Comparison of ENCODE assay signal across 9 mouse cellular contexts in genomic region chr15:95932358-95932757, GRCm38 (mm10).
A peak's percentile ranks its signal among the peaks of the same experiment; 100 is the strongest.
DNase-seq lines count a peak whose midpoint lies in the region; TF ChIP-seq lines count a peak whose summit lies in the region.
"Had no signal": no experiment of that assay in that cellular context is flagged by ENCODE, and none has a peak within 500 bp of the region (broad histone marks: within the 10 kb centered on the region; RNA-seq: fewer than 3 reads in every experiment).

No protein-coding gene starts in this region.

- H3K27ac ChIP-seq in layer of hippocampus, adult 2 months, result peak overlapping the region; percentile 81
- H3K27ac ChIP-seq: limb, embryonic 12.5 days had no signal

- peak; percentile 19 for DNase-seq in cerebellum, adult 11-12 months
- DNase-seq in cerebellum, adult 8-10 months, result no peak
- DNase-seq in ovary, postnatal 36 days (ENCODE audit: low spot score), result peak; percentile 52
- DNase-seq in ovary, postnatal 10 days (ENCODE audit: low spot score), result no peak
- peak; percentile 65 to 66 for DNase-seq in layer of hippocampus, adult 2 months (ENCODE audit: low spot score in 2 of 2)
- DNase-seq in lung, postnatal 36 days, result peak; percentile 63
- no peak for DNase-seq in T-cell, adult 2 months (ENCODE audit: low spot score)
- no peak for DNase-seq in kidney, postnatal 25 days

- peak; percentile 30; the same call in 1 of the 2 replicates for TF ChIP-seq CTCF in layer of hippocampus, adult 2 months (conservative IDR thresholded peaks at IDR 0.05)

- peak overlapping the region; percentile 22; the same call in 1 of the 2 replicates for H3K4me3 ChIP-seq in layer of hippocampus, adult 2 months
- H3K4me3 ChIP-seq: limb, embryonic 12.5 days had no signal

Comparison
In these comparisons a context has a peak if more than half of its experiments do, and no peak if none do; other contexts are left out.
1. DNase-seq: peak in cerebellum, adult 11-12 months (single experiment), ovary, postnatal 36 days (single experiment), layer of hippocampus, adult 2 months (2 of 2) and lung, postnatal 36 days (single experiment); none in cerebellum, adult 8-10 months (single experiment), ovary, postnatal 10 days (single experiment), T-cell, adult 2 months (single experiment) and kidney, postnatal 25 days (0 of 2).